Mouse (Mus musculus): ENCODE measurements at regions not wholly inside any gene's neighbourhood (a gene's known extent, or its start where the extent isn't known, plus 50 kb on each side); places are given as distances from the start of the nearest gene placed in this dataset.

GRCm38 (mm10) chr11:45333756-45334155 is 518.1 kb upstream of the Clint1 start:
- H3K27ac ChIP-seq (ENCODE audit: insufficient read depth, low read depth, low read length, poor library complexity, severe bottlenecking), result no peak overlapping the region
- in situ Hi-C loops (cut with MboI; ENCODE audit: low sequenced_read_pairs in 2 of 2, unreplicated experiment in 2 of 2), result no loop called here
- TF ChIP-seq ZNF384 (IDR thresholded peaks at IDR 0.05; ENCODE audit: low read depth, low read length) (no peak), ZC3H11A (IDR thresholded peaks at IDR 0.05; ENCODE audit: borderline replicate concordance, low read depth, low read length) (no peak)

GRCm38 (mm10) chr11:45349331-45349730 is 502.5 kb upstream of the Clint1 start:
- Histone ChIP-seq H3K27ac (ENCODE audit: insufficient read depth, low read depth, low read length, poor library complexity, severe bottlenecking) (no peak overlapping the region), H3K9ac (ENCODE audit: insufficient read depth, low read depth, low read length, poor library complexity, severe bottlenecking) (no peak overlapping the region), H3K4me1 (ENCODE audit: control insufficient read depth in 2 of 2, insufficient read depth in 2 of 2, low read length in 2 of 2, poor library complexity in 1 of 2) (no peaks in the 10 kb centered on the region), H3K9me3 (ENCODE audit: control insufficient read depth, insufficient read depth, low read depth, low read length) (no peaks in the 10 kb centered on the region), H3K4me3 (ENCODE audit: insufficient read depth in 1 of 2, low read depth in 1 of 2, low read length in 2 of 2, poor library complexity in 1 of 2, severe bottlenecking in 1 of 2) (no peak overlapping the region), H3K36me3 (ENCODE audit: control insufficient read depth, insufficient read depth, low read length, poor library complexity, severe bottlenecking) (no peaks in the 10 kb centered on the region)
- no peak for TF ChIP-seq CHD2 (IDR thresholded peaks at IDR 0.05; ENCODE audit: low read depth, low read length)
- TF ChIP-seq HCFC1 (IDR thresholded peaks at IDR 0.05; ENCODE audit: borderline replicate concordance, insufficient read depth, low read length), result no peak
- no peak for TF ChIP-seq MAFK (IDR thresholded peaks at IDR 0.05; ENCODE audit: insufficient read depth, low read depth, low read length)
- TF ChIP-seq ZC3H11A (IDR thresholded peaks at IDR 0.05; ENCODE audit: borderline replicate concordance, low read depth, low read length), result no peak
- no peak for TF ChIP-seq ZNF384 (IDR thresholded peaks at IDR 0.05; ENCODE audit: low read depth, low read length)
- in situ Hi-C loops (cut with MboI; ENCODE audit: low sequenced_read_pairs in 2 of 2, unreplicated experiment in 2 of 2), result no loop called here
- DNase-seq (ENCODE audit: low read depth, low spot score), result no peak

More at GRCm38 (mm10) chr11:45333756-45334155, 518.1 kb upstream of the Clint1 start:
- Histone ChIP-seq H3K4me1 (ENCODE audit: control insufficient read depth in 2 of 2, insufficient read depth in 2 of 2, low read length in 2 of 2, poor library complexity in 1 of 2) (no peaks in the 10 kb centered on the region), H3K9me3 (ENCODE audit: control insufficient read depth, insufficient read depth, low read depth, low read length) (no peaks in the 10 kb centered on the region), H3K9ac (ENCODE audit: insufficient read depth, low read depth, low read length, poor library complexity, severe bottlenecking) (no peak overlapping the region), H3K4me3 (ENCODE audit: insufficient read depth in 1 of 2, low read depth in 1 of 2, low read length in 2 of 2, poor library complexity in 1 of 2, severe bottlenecking in 1 of 2) (no peak overlapping the region), H3K36me3 (ENCODE audit: control insufficient read depth, insufficient read depth, low read length, poor library complexity, severe bottlenecking) (no peaks in the 10 kb centered on the region)
- DNase-seq (ENCODE audit: low read depth, low spot score), result no peak

- no peak overlapping the region for H3K27ac ChIP-seq (ENCODE audit: insufficient read depth, low read depth, low read length, poor library complexity, severe bottlenecking)
- no peak overlapping the region for H3K9ac ChIP-seq (ENCODE audit: insufficient read depth, low read depth, low read length, poor library complexity, severe bottlenecking)
- H3K9me3 ChIP-seq (ENCODE audit: control insufficient read depth, insufficient read depth, low read depth, low read length), result no peaks in the 10 kb centered on the region
- H3K4me3 ChIP-seq (ENCODE audit: insufficient read depth in 1 of 2, low read depth in 1 of 2, low read length in 2 of 2, poor library complexity in 1 of 2, severe bottlenecking in 1 of 2), result no peak overlapping the region
- DNase-seq (ENCODE audit: low read depth, low spot score), result no peak
- TF ChIP-seq CHD2 (IDR thresholded peaks at IDR 0.05; ENCODE audit: low read depth, low read length) (no peak), MAFK (IDR thresholded peaks at IDR 0.05; ENCODE audit: insufficient read depth, low read depth, low read length) (no peak), HCFC1 (IDR thresholded peaks at IDR 0.05; ENCODE audit: borderline replicate concordance, insufficient read depth, low read length) (no peak), ZC3H11A (IDR thresholded peaks at IDR 0.05; ENCODE audit: borderline replicate concordance, low read depth, low read length) (no peak), ZNF384 (IDR thresholded peaks at IDR 0.05; ENCODE audit: low read depth, low read length) (no peak)
- in situ Hi-C loops (cut with MboI; ENCODE audit: low sequenced_read_pairs in 2 of 2, unreplicated experiment in 2 of 2), result no loop called here
- H3K36me3 ChIP-seq (ENCODE audit: control insufficient read depth, insufficient read depth, low read length, poor library complexity, severe bottlenecking), result no peaks in the 10 kb centered on the region
- H3K4me1 ChIP-seq (ENCODE audit: control insufficient read depth in 2 of 2, insufficient read depth in 2 of 2, low read length in 2 of 2, poor library complexity in 1 of 2), result no peaks in the 10 kb centered on the region
These were observed 486.5 kb upstream of the Clint1 start for GRCm38 (mm10) chr11:45365343-45365742.

- Histone ChIP-seq H3K36me3 (ENCODE audit: control insufficient read depth, insufficient read depth, low read length, poor library complexity, severe bottlenecking) (no peaks in the 10 kb centered on the region), H3K9ac (ENCODE audit: insufficient read depth, low read depth, low read length, poor library complexity, severe bottlenecking) (no peak overlapping the region), H3K27ac (ENCODE audit: insufficient read depth, low read depth, low read length, poor library complexity, severe bottlenecking) (no peak overlapping the region), H3K4me3 (ENCODE audit: insufficient read depth in 1 of 2, low read depth in 1 of 2, low read length in 2 of 2, poor library complexity in 1 of 2, severe bottlenecking in 1 of 2) (no peak overlapping the region), H3K4me1 (ENCODE audit: control insufficient read depth in 2 of 2, insufficient read depth in 2 of 2, low read length in 2 of 2, poor library complexity in 1 of 2) (no peaks in the 10 kb centered on the region), H3K9me3 (ENCODE audit: control insufficient read depth, insufficient read depth, low read depth, low read length) (no peaks in the 10 kb centered on the region)
- no peak for DNase-seq (ENCODE audit: low read depth, low spot score)
- TF ChIP-seq MAFK (IDR thresholded peaks at IDR 0.05; ENCODE audit: insufficient read depth, low read depth, low read length) (no peak), HCFC1 (IDR thresholded peaks at IDR 0.05; ENCODE audit: borderline replicate concordance, insufficient read depth, low read length) (no peak), ZNF384 (IDR thresholded peaks at IDR 0.05; ENCODE audit: low read depth, low read length) (no peak), CHD2 (IDR thresholded peaks at IDR 0.05; ENCODE audit: low read depth, low read length) (no peak), ZC3H11A (IDR thresholded peaks at IDR 0.05; ENCODE audit: borderline replicate concordance, low read depth, low read length) (no peak)
- in situ Hi-C loops (cut with MboI; ENCODE audit: low sequenced_read_pairs in 2 of 2, unreplicated experiment in 2 of 2), result no loop called here
These were observed 462.4 kb upstream of the Clint1 start for GRCm38 (mm10) chr11:45389243-45390146.
